Mouse (Mus musculus): ENCODE measurements around the gene Gm10778.

The Gm10778 gene

GRCm38 (mm10) chr10:81648803-81649775 lies at the start of gene Gm10778:
Gm10778 (plus strand) TSS chr10:81649059.
- DNase-seq (ENCODE audit: low read depth), result peak; percentile 95

GRCm38 (mm10) chr10:81599630-81600029 lies 49.2 kb upstream of the Gm10778 start:
- no peak for DNase-seq (ENCODE audit: low read depth)

GRCm38 (mm10) chr10:81600096-81600495 lies 48.8 kb upstream of the Gm10778 start:
- DNase-seq (ENCODE audit: low read depth), result no peak

- peak; percentile 90 for DNase-seq (ENCODE audit: low read depth)
Observed at GRCm38 (mm10) chr10:81600738-81601203, 48.1 kb upstream of the Gm10778 start, which contains the start of gene Tle6. Tle6 (minus strand) TSS chr10:81601073.

GRCm38 (mm10) chr10:81601396-81601905 lies 47.4 kb upstream of the Gm10778 start:
- no peak for DNase-seq (ENCODE audit: low read depth)

GRCm38 (mm10) chr10:81602741-81603151 lies 46.1 kb upstream of the Gm10778 start:
- DNase-seq (ENCODE audit: low read depth), result peak; percentile 82

GRCm38 (mm10) chr10:81604019-81604967 lies 44.6 kb upstream of the Gm10778 start:
- no peak for DNase-seq (ENCODE audit: low read depth)

GRCm38 (mm10) chr10:81604968-81605665 lies 43.7 kb upstream of the Gm10778 start:
- peak; percentile 97 for DNase-seq (ENCODE audit: low read depth)

GRCm38 (mm10) chr10:81605666-81605973 lies 43.2 kb upstream of the Gm10778 start:
- DNase-seq (ENCODE audit: low read depth), result no peak

GRCm38 (mm10) chr10:81605974-81606751 lies 42.7 kb upstream of the Gm10778 start, which contains the start of gene BC025920:
BC025920 (plus strand) TSS chr10:81606270.
- DNase-seq (ENCODE audit: low read depth), result peak; percentile 99

- DNase-seq (ENCODE audit: low read depth), result peak; percentile 39
Observed at GRCm38 (mm10) chr10:81608308-81608707, 40.6 kb upstream of the Gm10778 start.

GRCm38 (mm10) chr10:81612779-81613178 lies 36.1 kb upstream of the Gm10778 start:
- peak; percentile 54 for DNase-seq (ENCODE audit: low read depth)

GRCm38 (mm10) chr10:81615486-81615885 lies 33.4 kb upstream of the Gm10778 start:
- DNase-seq (ENCODE audit: low read depth), result no peak

- no peak for DNase-seq (ENCODE audit: low read depth)
Observed at GRCm38 (mm10) chr10:81619976-81620375, 28.9 kb upstream of the Gm10778 start.

GRCm38 (mm10) chr10:81620786-81621185 lies 28.1 kb upstream of the Gm10778 start:
- DNase-seq (ENCODE audit: low read depth), result no peak

- no peak for DNase-seq (ENCODE audit: low read depth)
Observed at GRCm38 (mm10) chr10:81623441-81623840, 25.4 kb upstream of the Gm10778 start.

GRCm38 (mm10) chr10:81626101-81626993 lies 22.5 kb upstream of the Gm10778 start:
- DNase-seq (ENCODE audit: low read depth), result peak; percentile 36

- DNase-seq (ENCODE audit: low read depth), result peak; percentile 98
Observed at GRCm38 (mm10) chr10:81626994-81627835, 21.6 kb upstream of the Gm10778 start, which contains the start of gene Sirt6. Sirt6 (minus strand) TSS chr10:81627797.
